Mouse (Mus musculus) gastrocnemius, postnatal 25 days (tissue): ENCODE results near the gene Acp2. TPM values are rescaled to one million over a fixed set of nuclear protein-coding genes. Genes with fewer than 3 reads are reported as not detected.
A peak's percentile ranks its signal among the peaks of the same experiment; 100 is the strongest.

Experiments used
- DNase-seq: peaks from one replicate; pipeline ENCODE4 v3.0.0; 2022
- long read RNA-seq, 2 experiments: library from polyadenylated mRNA; stranded (forward); transcript quantifications; one replicate each; pipeline ENCODE4 v2.0.0; 2021
- total RNA-seq, 2 experiments: library from RNA; stranded (reverse); gene quantifications; 1 replicate in 1 of 2; 2 replicates in 1 of 2; pipeline ENCODE4 v1.2.3; 2021

Gene Acp2
- 10 to 100 TPM; 11.7 to 12.6 TPM for total RNA-seq
- long read RNA-seq, experiment 1, full-length matches to known transcripts: 2 of 4 reads
- long read RNA-seq, experiment 1, partial matches to known transcripts: 1 of 4 reads
- long read RNA-seq, experiment 1, other reads (novel, unspliced or antisense): 1 of 4 reads
- long read RNA-seq, experiment 2, full-length matches to known transcripts: 6 of 12 reads
- long read RNA-seq, experiment 2, partial matches to known transcripts: 6 of 12 reads
- long read RNA-seq, experiment 2, other reads (novel, unspliced or antisense): 0 of 12 reads

- peak; percentile 91 for DNase-seq
Measured at GRCm38 (mm10) chr2:91202222-91202971, at the start of gene Acp2, which contains the start of gene Nr1h3. Gene Acp2, plus strand, starts transcription at chr2:91202885. Gene Nr1h3, minus strand, starts transcription at chr2:91202834.

GRCm38 (mm10) chr2:91152885-91153377 is 49.8 kb upstream of the Acp2 start:
- no peak for DNase-seq

GRCm38 (mm10) chr2:91154091-91154490 is 48.6 kb upstream of the Acp2 start:
- DNase-seq: no peak

GRCm38 (mm10) chr2:91157002-91157752 is 45.5 kb upstream of the Acp2 start:
- DNase-seq: no peak

- no peak for DNase-seq
Measured at GRCm38 (mm10) chr2:91160591-91160990, 42.1 kb upstream of the Acp2 start.

GRCm38 (mm10) chr2:91162952-91163351 is 39.7 kb upstream of the Acp2 start:
- no peak for DNase-seq

- no peak for DNase-seq
Measured at GRCm38 (mm10) chr2:91163532-91163931, 39.2 kb upstream of the Acp2 start.

GRCm38 (mm10) chr2:91164991-91165390 is 37.7 kb upstream of the Acp2 start:
- no peak for DNase-seq

GRCm38 (mm10) chr2:91167629-91168028 is 35.1 kb upstream of the Acp2 start:
- DNase-seq: no peak

GRCm38 (mm10) chr2:91169587-91170322 is 32.9 kb upstream of the Acp2 start:
- DNase-seq: no peak

- DNase-seq: no peak
Measured at GRCm38 (mm10) chr2:91175490-91175889, 27.2 kb upstream of the Acp2 start.

- DNase-seq: no peak
Measured at GRCm38 (mm10) chr2:91176234-91176633, 26.5 kb upstream of the Acp2 start.

GRCm38 (mm10) chr2:91179825-91180224 is 22.9 kb upstream of the Acp2 start:
- DNase-seq: no peak

- DNase-seq: no peak
Measured at GRCm38 (mm10) chr2:91180706-91181105, 22.0 kb upstream of the Acp2 start.

- DNase-seq: no peak
Measured at GRCm38 (mm10) chr2:91182016-91182404, 20.7 kb upstream of the Acp2 start.

GRCm38 (mm10) chr2:91182405-91183147 is 20.1 kb upstream of the Acp2 start:
- DNase-seq: peak; percentile 69

- DNase-seq: peak; percentile 88
Measured at GRCm38 (mm10) chr2:91183148-91183513, 19.6 kb upstream of the Acp2 start.

- DNase-seq: peak; percentile 34
Measured at GRCm38 (mm10) chr2:91183711-91184405, 18.8 kb upstream of the Acp2 start, which contains the start of gene Madd. Gene Madd, minus strand, starts transcription at chr2:91183837.

GRCm38 (mm10) chr2:91186208-91186607 is 16.5 kb upstream of the Acp2 start:
- no peak for DNase-seq

GRCm38 (mm10) chr2:91187431-91187830 is 15.3 kb upstream of the Acp2 start:
- DNase-seq: no peak

- DNase-seq: no peak
Measured at GRCm38 (mm10) chr2:91190501-91190900, 12.2 kb upstream of the Acp2 start.
